Comparison of ENCODE assay signal across 18 mouse cellular contexts in the genomic region with DNA sequence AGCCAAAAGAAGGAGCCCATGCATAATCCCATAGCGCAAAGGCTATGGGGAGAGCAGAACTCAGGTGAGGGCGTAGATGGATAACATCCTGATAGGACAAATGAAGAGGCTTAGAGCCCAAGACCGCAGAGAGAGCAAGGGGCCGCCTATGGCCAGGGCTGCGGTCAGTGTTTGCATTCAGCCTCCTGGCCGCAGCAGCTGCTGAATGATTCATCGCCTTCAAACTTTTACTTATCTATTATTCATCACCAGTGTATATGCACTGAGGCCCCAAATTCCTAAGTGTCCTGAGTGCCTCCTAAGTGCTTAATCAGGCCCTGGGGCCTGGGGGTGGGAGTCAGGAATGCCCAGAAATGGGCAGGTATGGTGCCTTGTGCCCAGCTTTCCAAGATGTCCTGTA.
"Had no signal": no experiment of that assay in that cellular context is flagged by ENCODE, and none has a peak within 500 bp of the region (broad histone marks: within the 10 kb centered on the region; RNA-seq: fewer than 3 reads in every experiment).

No protein-coding gene starts in this region.

- H3K27me3 ChIP-seq: liver, embryonic 12.5 days; liver, embryonic 15.5 days; lung, embryonic 15.5 days; midbrain, embryonic 13.5 days; neural tube, embryonic 13.5 days had no signal

- H3K4me2 ChIP-seq: limb, embryonic 13.5 days; liver, embryonic 12.5 days; liver, embryonic 15.5 days; lung, embryonic 15.5 days; midbrain, embryonic 13.5 days; neural tube, embryonic 13.5 days had no signal

- H3K9ac ChIP-seq: limb, embryonic 13.5 days; liver, embryonic 12.5 days; liver, embryonic 15.5 days; lung, embryonic 15.5 days; midbrain, embryonic 13.5 days; neural tube, embryonic 13.5 days had no signal

- H3K9me3 ChIP-seq: limb, embryonic 10.5 days; limb, embryonic 13.5 days; liver, embryonic 12.5 days; liver, embryonic 15.5 days; lung, embryonic 15.5 days; midbrain, embryonic 13.5 days; neural tube, embryonic 13.5 days had no signal

- H3K4me3 ChIP-seq: layer of hippocampus, adult 2 months; limb, embryonic 10.5 days; limb, embryonic 13.5 days; liver, embryonic 12.5 days; liver, embryonic 15.5 days; lung, embryonic 15.5 days; midbrain, embryonic 13.5 days; neural tube, embryonic 13.5 days had no signal

- DNase-seq: kidney, adult 2 months; kidney, postnatal 25 days; layer of hippocampus, adult 9-11 months; liver; lung, adult 18-20 months; lung, postnatal 10 days; lung, postnatal 36 days; thymus, adult 18-20 months; thymus, postnatal 36 days had no signal

- H3K36me3 ChIP-seq: limb, embryonic 10.5 days; limb, embryonic 13.5 days; liver, embryonic 12.5 days; liver, embryonic 15.5 days; lung, embryonic 15.5 days; midbrain, embryonic 13.5 days; neural tube, embryonic 13.5 days had no signal

- H3K27ac ChIP-seq: kidney, postnatal 0 days; layer of hippocampus, adult 2 months; limb, embryonic 10.5 days; limb, embryonic 13.5 days; liver, embryonic 12.5 days; liver, embryonic 15.5 days; lung, embryonic 15.5 days; midbrain, embryonic 13.5 days; neural tube, embryonic 13.5 days had no signal

- H3K4me1 ChIP-seq: liver, embryonic 12.5 days; liver, embryonic 15.5 days had no signal

- ATAC-seq: liver, embryonic 12.5 days; midbrain, embryonic 13.5 days had no signal
